Mouse (Mus musculus): ENCODE measurements at regions not wholly inside any gene's neighbourhood (a gene's known extent, or its start where the extent isn't known, plus 50 kb on each side); places are given as distances from the start of the nearest gene placed in this dataset.

GRCm38 (mm10) chr3:41504867-41505266, 50.7 kb upstream of the Jade1 start:
- ATAC-seq (replicated peaks; ENCODE audit: low read depth, poor library complexity, severe bottlenecking): no peak

- no peak for ATAC-seq (replicated peaks; ENCODE audit: low read depth, poor library complexity, severe bottlenecking)
Observed at GRCm38 (mm10) chr3:41502161-41502560, 53.4 kb upstream of the Jade1 start.

- peak; percentile 97 for ATAC-seq (replicated peaks; ENCODE audit: low read depth, poor library complexity, severe bottlenecking)
Observed at GRCm38 (mm10) chr3:41501639-41502038, 53.9 kb upstream of the Jade1 start.

- no peak for ATAC-seq (replicated peaks; ENCODE audit: low read depth, poor library complexity, severe bottlenecking)
Observed at GRCm38 (mm10) chr3:41501124-41501523, 54.4 kb upstream of the Jade1 start.

- no peak for ATAC-seq (replicated peaks; ENCODE audit: low read depth, poor library complexity, severe bottlenecking)
Observed at GRCm38 (mm10) chr3:41499680-41500079, 55.9 kb upstream of the Jade1 start.

- no peak for ATAC-seq (replicated peaks; ENCODE audit: low read depth, poor library complexity, severe bottlenecking)
Observed at GRCm38 (mm10) chr3:41498791-41499190, 56.7 kb upstream of the Jade1 start.

GRCm38 (mm10) chr3:41497771-41498170, 57.8 kb upstream of the Jade1 start:
- ATAC-seq (replicated peaks; ENCODE audit: low read depth, poor library complexity, severe bottlenecking): no peak

GRCm38 (mm10) chr3:41496931-41497710, 58.4 kb upstream of the Jade1 start:
- ATAC-seq (replicated peaks; ENCODE audit: low read depth, poor library complexity, severe bottlenecking): no peak

- ATAC-seq (replicated peaks; ENCODE audit: low read depth, poor library complexity, severe bottlenecking): no peak
Observed at GRCm38 (mm10) chr3:41495893-41496292, 59.6 kb upstream of the Jade1 start.

- ATAC-seq (replicated peaks; ENCODE audit: low read depth, poor library complexity, severe bottlenecking): no peak
Observed at GRCm38 (mm10) chr3:41495097-41495496, 60.4 kb upstream of the Jade1 start.

- no peak for ATAC-seq (replicated peaks; ENCODE audit: low read depth, poor library complexity, severe bottlenecking)
Observed at GRCm38 (mm10) chr3:41493472-41493871, 62.1 kb upstream of the Jade1 start.

GRCm38 (mm10) chr3:41492727-41493392, 62.7 kb upstream of the Jade1 start:
- no peak for ATAC-seq (replicated peaks; ENCODE audit: low read depth, poor library complexity, severe bottlenecking)

GRCm38 (mm10) chr3:41492031-41492726, 63.4 kb upstream of the Jade1 start:
- ATAC-seq (replicated peaks; ENCODE audit: low read depth, poor library complexity, severe bottlenecking): no peak

- ATAC-seq (replicated peaks; ENCODE audit: low read depth, poor library complexity, severe bottlenecking): no peak
Observed at GRCm38 (mm10) chr3:41491185-41491584, 64.3 kb upstream of the Jade1 start.

- peak; percentile 54; the same call in 1 of the 2 replicates for ATAC-seq (replicated peaks; ENCODE audit: low read depth, poor library complexity, severe bottlenecking)
Observed at GRCm38 (mm10) chr3:41489998-41490397, 65.5 kb upstream of the Jade1 start.

GRCm38 (mm10) chr3:41489571-41489970, 66.0 kb upstream of the Jade1 start:
- no peak for ATAC-seq (replicated peaks; ENCODE audit: low read depth, poor library complexity, severe bottlenecking)

- ATAC-seq (replicated peaks; ENCODE audit: low read depth, poor library complexity, severe bottlenecking): no peak
Observed at GRCm38 (mm10) chr3:41488229-41488774, 67.2 kb upstream of the Jade1 start.

GRCm38 (mm10) chr3:41484920-41485319, 70.6 kb upstream of the Jade1 start:
- ATAC-seq (replicated peaks; ENCODE audit: low read depth, poor library complexity, severe bottlenecking): no peak

- ATAC-seq (replicated peaks; ENCODE audit: low read depth, poor library complexity, severe bottlenecking): 0 out of 2 replicates have a peak, but pooled peaks have one; percentile 36
Observed at GRCm38 (mm10) chr3:41483582-41483981, 71.9 kb upstream of the Jade1 start.

GRCm38 (mm10) chr3:41482881-41483494, 72.5 kb upstream of the Jade1 start:
- ATAC-seq (replicated peaks; ENCODE audit: low read depth, poor library complexity, severe bottlenecking): peak; percentile 69

Data from common myeloid progenitor, adult 5-6 weeks (primary cell).